ENCODE assay signal across 8 mouse cellular contexts in genomic region chr4:127640251-127641085, GRCm38 (mm10).
DNase-seq lines count a peak whose midpoint lies in the region; ATAC-seq lines count a peak whose summit lies in the region.

No protein-coding gene starts in this region.

- peaks cover 28% of the 10 kb centered on the region for H3K4me1 ChIP-seq in forebrain, embryonic 16.5 days (replicated peaks; ENCODE audit: control insufficient read depth, insufficient read depth, low read length)
- H3K4me1 ChIP-seq in neural tube, embryonic 12.5 days: peaks cover 27% of the 10 kb centered on the region

- DNase-seq in heart, postnatal 4 days: peak; percentile 5
- no peak for DNase-seq in heart, adult 8-10 months (ENCODE audit: low spot score)
- DNase-seq in layer of hippocampus, postnatal 36 days: peak; percentile 70 to 71
- no peak for DNase-seq in urinary bladder, postnatal 25 days (ENCODE audit: low spot score)
- DNase-seq in spleen, postnatal 36 days (ENCODE audit: low spot score in 2 of 2): no peak
- no peak for DNase-seq in cerebellum, adult 11-12 months

- 0 out of 2 replicates have a peak overlapping the region, but pooled peaks have one; percentile 27 for H3K9ac ChIP-seq in forebrain, embryonic 16.5 days (replicated peaks; ENCODE audit: low read depth, low read length)
- no peak overlapping the region for H3K9ac ChIP-seq in neural tube, embryonic 12.5 days

- H3K27ac ChIP-seq in forebrain, embryonic 16.5 days (ENCODE audit: low read length): peak overlapping the region; percentile 74
- H3K27ac ChIP-seq in neural tube, embryonic 12.5 days: peak overlapping the region; percentile 68

- WGBS in forebrain, embryonic 16.5 days: 23% methylated on average over 14 of the region's 14 CpGs
- 44% methylated on average over 14 of the region's 14 CpGs for WGBS in neural tube, embryonic 12.5 days

- H3K4me2 ChIP-seq in forebrain, embryonic 16.5 days (ENCODE audit: low read length): peak overlapping the region; percentile 9; the same call in 1 of the 2 replicates
- no peak overlapping the region for H3K4me2 ChIP-seq in neural tube, embryonic 12.5 days (replicated peaks)

- no peaks in the 10 kb centered on the region for H3K9me3 ChIP-seq in forebrain, embryonic 16.5 days (ENCODE audit: control insufficient read depth, low read length)
- H3K9me3 ChIP-seq in neural tube, embryonic 12.5 days: no peaks in the 10 kb centered on the region

- H3K27me3 ChIP-seq in forebrain, embryonic 16.5 days (replicated peaks; ENCODE audit: control insufficient read depth, insufficient read depth, low read length): no peaks in the 10 kb centered on the region
- no peaks in the 10 kb centered on the region for H3K27me3 ChIP-seq in neural tube, embryonic 12.5 days (replicated peaks)

- peak; percentile 91 for ATAC-seq in forebrain, embryonic 16.5 days
- peak; percentile 87; the same call in 1 of the 2 replicates for ATAC-seq in neural tube, embryonic 12.5 days (ENCODE audit: low FRiP score, low read depth)

- no peaks in the 10 kb centered on the region for H3K36me3 ChIP-seq in forebrain, embryonic 16.5 days (ENCODE audit: control insufficient read depth, insufficient read depth)
- H3K36me3 ChIP-seq in neural tube, embryonic 12.5 days: no peaks in the 10 kb centered on the region

- no peak overlapping the region for H3K4me3 ChIP-seq in forebrain, embryonic 16.5 days (replicated peaks; ENCODE audit: low read length)
- H3K4me3 ChIP-seq in neural tube, embryonic 12.5 days: no peak overlapping the region

Comparison
In these comparisons a context has a peak if more than half of its experiments do, and no peak if none do; other contexts are left out.
1. DNase-seq: peak in heart, postnatal 4 days (single experiment) and layer of hippocampus, postnatal 36 days (2 of 2); none in heart, adult 8-10 months (single experiment), urinary bladder, postnatal 25 days (single experiment), spleen, postnatal 36 days (0 of 2) and cerebellum, adult 11-12 months (single experiment).